Mouse (Mus musculus): Measurements from ENCODE around the gene Bend7. TPM values are rescaled to one million over a fixed set of nuclear protein-coding genes. Genes with fewer than 3 reads are reported as not detected.

Gene Bend7
- polyA plus RNA-seq, 1 experiment from 2014 or later, result 6.3 TPM

- no peak overlapping the region for H3K4me3 ChIP-seq (ENCODE audit: low read depth, low read length)
These were observed 46.4 kb downstream of the Bend7 start for GRCm38 (mm10) chr2:4764071-4764470.

GRCm38 (mm10) chr2:4770376-4770775, 52.7 kb downstream of the Bend7 start:
- no peak for ATAC-seq (ENCODE audit: insufficient number of reproducible peaks, insufficient read depth, low FRiP score, low read depth)
- WGBS, result 89% methylated on average over 2 of the region's 2 CpGs

More at GRCm38 (mm10) chr2:4764071-4764470, 46.4 kb downstream of the Bend7 start:
- H3K36me3 ChIP-seq (ENCODE audit: control insufficient read depth, insufficient read depth, low read length), result no peaks in the 10 kb centered on the region
- no peaks in the 10 kb centered on the region for H3K4me1 ChIP-seq (ENCODE audit: control insufficient read depth, insufficient read depth, low read length)
- ATAC-seq (ENCODE audit: insufficient number of reproducible peaks, insufficient read depth, low FRiP score, low read depth), result no peak
- H3K27ac ChIP-seq (ENCODE audit: low read length), result no peak overlapping the region
- no peaks in the 10 kb centered on the region for H3K9me3 ChIP-seq (ENCODE audit: control insufficient read depth, low read depth, low read length)
- WGBS, result 78% methylated on average over 3 of the region's 3 CpGs
- H3K27me3 ChIP-seq (ENCODE audit: control insufficient read depth, insufficient read depth, low read length), result no peaks in the 10 kb centered on the region
- no peak overlapping the region for H3K9ac ChIP-seq (replicated peaks; ENCODE audit: low read depth, low read length)
- no peak overlapping the region for H3K4me2 ChIP-seq (replicated peaks; ENCODE audit: low read depth, low read length)

GRCm38 (mm10) chr2:4773911-4774310, 56.3 kb downstream of the Bend7 start:
- ATAC-seq (ENCODE audit: insufficient number of reproducible peaks, insufficient read depth, low FRiP score, low read depth), result no peak
- H3K36me3 ChIP-seq (ENCODE audit: control insufficient read depth, insufficient read depth, low read length), result no peaks in the 10 kb centered on the region
- no peak overlapping the region for H3K9ac ChIP-seq (replicated peaks; ENCODE audit: low read depth, low read length)
- no peak overlapping the region for H3K27ac ChIP-seq (ENCODE audit: low read length)
- no peaks in the 10 kb centered on the region for H3K27me3 ChIP-seq (ENCODE audit: control insufficient read depth, insufficient read depth, low read length)
- no peak overlapping the region for H3K4me2 ChIP-seq (replicated peaks; ENCODE audit: low read depth, low read length)
- no peaks in the 10 kb centered on the region for H3K9me3 ChIP-seq (ENCODE audit: control insufficient read depth, low read depth, low read length)
- no peaks in the 10 kb centered on the region for H3K4me1 ChIP-seq (ENCODE audit: control insufficient read depth, insufficient read depth, low read length)
- 93% methylated on average over 6 of the region's 6 CpGs for WGBS
- H3K4me3 ChIP-seq (ENCODE audit: low read depth, low read length), result no peak overlapping the region

More at GRCm38 (mm10) chr2:4770376-4770775, 52.7 kb downstream of the Bend7 start:
- Histone ChIP-seq H3K27me3 (ENCODE audit: control insufficient read depth, insufficient read depth, low read length) (no peaks in the 10 kb centered on the region), H3K4me2 (replicated peaks; ENCODE audit: low read depth, low read length) (no peak overlapping the region), H3K4me3 (ENCODE audit: low read depth, low read length) (no peak overlapping the region), H3K9ac (replicated peaks; ENCODE audit: low read depth, low read length) (no peak overlapping the region), H3K27ac (ENCODE audit: low read length) (no peak overlapping the region), H3K9me3 (ENCODE audit: control insufficient read depth, low read depth, low read length) (no peaks in the 10 kb centered on the region), H3K36me3 (ENCODE audit: control insufficient read depth, insufficient read depth, low read length) (no peaks in the 10 kb centered on the region), H3K4me1 (ENCODE audit: control insufficient read depth, insufficient read depth, low read length) (no peaks in the 10 kb centered on the region)

- no peak overlapping the region for H3K27ac ChIP-seq (ENCODE audit: low read length)
- H3K4me1 ChIP-seq (ENCODE audit: control insufficient read depth, insufficient read depth, low read length), result no peaks in the 10 kb centered on the region
- ATAC-seq (ENCODE audit: insufficient number of reproducible peaks, insufficient read depth, low FRiP score, low read depth), result no peak
- no peaks in the 10 kb centered on the region for H3K36me3 ChIP-seq (ENCODE audit: control insufficient read depth, insufficient read depth, low read length)
- 87% methylated on average over 8 of the region's 8 CpGs for WGBS
- H3K4me3 ChIP-seq (ENCODE audit: low read depth, low read length), result no peak overlapping the region
- H3K9ac ChIP-seq (replicated peaks; ENCODE audit: low read depth, low read length), result no peak overlapping the region
- H3K4me2 ChIP-seq (replicated peaks; ENCODE audit: low read depth, low read length), result no peak overlapping the region
- no peaks in the 10 kb centered on the region for H3K9me3 ChIP-seq (ENCODE audit: control insufficient read depth, low read depth, low read length)
- H3K27me3 ChIP-seq (ENCODE audit: control insufficient read depth, insufficient read depth, low read length), result no peaks in the 10 kb centered on the region
These were observed 59.7 kb downstream of the Bend7 start for GRCm38 (mm10) chr2:4777291-4777690.

- ATAC-seq (ENCODE audit: insufficient number of reproducible peaks, insufficient read depth, low FRiP score, low read depth), result no peak
- WGBS, result 86% methylated on average over 3 of the region's 3 CpGs
- no peak overlapping the region for H3K4me2 ChIP-seq (replicated peaks; ENCODE audit: low read depth, low read length)
- no peak overlapping the region for H3K9ac ChIP-seq (replicated peaks; ENCODE audit: low read depth, low read length)
- no peaks in the 10 kb centered on the region for H3K36me3 ChIP-seq (ENCODE audit: control insufficient read depth, insufficient read depth, low read length)
- H3K9me3 ChIP-seq (ENCODE audit: control insufficient read depth, low read depth, low read length), result no peaks in the 10 kb centered on the region
- H3K4me3 ChIP-seq (ENCODE audit: low read depth, low read length), result no peak overlapping the region
- H3K4me1 ChIP-seq (ENCODE audit: control insufficient read depth, insufficient read depth, low read length), result no peaks in the 10 kb centered on the region
- no peaks in the 10 kb centered on the region for H3K27me3 ChIP-seq (ENCODE audit: control insufficient read depth, insufficient read depth, low read length)
- H3K27ac ChIP-seq (ENCODE audit: low read length), result no peak overlapping the region
These were observed 64.0 kb downstream of the Bend7 start for GRCm38 (mm10) chr2:4781641-4782040.

- no peak for ATAC-seq (ENCODE audit: insufficient number of reproducible peaks, insufficient read depth, low FRiP score, low read depth)
- no peaks in the 10 kb centered on the region for H3K27me3 ChIP-seq (ENCODE audit: control insufficient read depth, insufficient read depth, low read length)
- no peak overlapping the region for H3K9ac ChIP-seq (replicated peaks; ENCODE audit: low read depth, low read length)
- 72% methylated on average over 4 of the region's 4 CpGs for WGBS
- no peaks in the 10 kb centered on the region for H3K9me3 ChIP-seq (ENCODE audit: control insufficient read depth, low read depth, low read length)
- H3K4me2 ChIP-seq (replicated peaks; ENCODE audit: low read depth, low read length), result no peak overlapping the region
- H3K4me3 ChIP-seq (ENCODE audit: low read depth, low read length), result no peak overlapping the region
- no peaks in the 10 kb centered on the region for H3K36me3 ChIP-seq (ENCODE audit: control insufficient read depth, insufficient read depth, low read length)
- no peaks in the 10 kb centered on the region for H3K4me1 ChIP-seq (ENCODE audit: control insufficient read depth, insufficient read depth, low read length)
- no peak overlapping the region for H3K27ac ChIP-seq (ENCODE audit: low read length)
These were observed 64.8 kb downstream of the Bend7 start for GRCm38 (mm10) chr2:4782401-4782800.

- Histone ChIP-seq H3K27ac (ENCODE audit: low read length) (no peak overlapping the region), H3K36me3 (ENCODE audit: control insufficient read depth, insufficient read depth, low read length) (no peaks in the 10 kb centered on the region), H3K9ac (replicated peaks; ENCODE audit: low read depth, low read length) (no peak overlapping the region), H3K4me1 (ENCODE audit: control insufficient read depth, insufficient read depth, low read length) (no peaks in the 10 kb centered on the region), H3K9me3 (ENCODE audit: control insufficient read depth, low read depth, low read length) (no peaks in the 10 kb centered on the region), H3K27me3 (ENCODE audit: control insufficient read depth, insufficient read depth, low read length) (no peaks in the 10 kb centered on the region), H3K4me2 (replicated peaks; ENCODE audit: low read depth, low read length) (no peak overlapping the region), H3K4me3 (ENCODE audit: low read depth, low read length) (no peak overlapping the region)
- no peak for ATAC-seq (ENCODE audit: insufficient number of reproducible peaks, insufficient read depth, low FRiP score, low read depth)
- 76% methylated on average over 11 of the region's 11 CpGs for WGBS
These were observed 65.4 kb downstream of the Bend7 start for GRCm38 (mm10) chr2:4782809-4783641.

GRCm38 (mm10) chr2:4784012-4784411, 66.4 kb downstream of the Bend7 start:
- H3K4me1 ChIP-seq (ENCODE audit: control insufficient read depth, insufficient read depth, low read length), result no peaks in the 10 kb centered on the region
- no peak overlapping the region for H3K4me2 ChIP-seq (replicated peaks; ENCODE audit: low read depth, low read length)
- no peak for ATAC-seq (ENCODE audit: insufficient number of reproducible peaks, insufficient read depth, low FRiP score, low read depth)
- no peaks in the 10 kb centered on the region for H3K36me3 ChIP-seq (ENCODE audit: control insufficient read depth, insufficient read depth, low read length)
- H3K9me3 ChIP-seq (ENCODE audit: control insufficient read depth, low read depth, low read length), result no peaks in the 10 kb centered on the region
- no peaks in the 10 kb centered on the region for H3K27me3 ChIP-seq (ENCODE audit: control insufficient read depth, insufficient read depth, low read length)
- 64% methylated on average over 8 of the region's 8 CpGs for WGBS
- H3K9ac ChIP-seq (replicated peaks; ENCODE audit: low read depth, low read length), result no peak overlapping the region
- H3K4me3 ChIP-seq (ENCODE audit: low read depth, low read length), result no peak overlapping the region
- H3K27ac ChIP-seq (ENCODE audit: low read length), result no peak overlapping the region

- Histone ChIP-seq H3K27ac (ENCODE audit: low read length) (no peak overlapping the region), H3K36me3 (ENCODE audit: control insufficient read depth, insufficient read depth, low read length) (no peaks in the 10 kb centered on the region)
- WGBS, result 87% methylated on average over 6 of the region's 6 CpGs
These were observed 67.4 kb downstream of the Bend7 start for GRCm38 (mm10) chr2:4785016-4785415.

More at GRCm38 (mm10) chr2:4785016-4785415, 67.4 kb downstream of the Bend7 start:
- H3K9ac ChIP-seq (replicated peaks; ENCODE audit: low read depth, low read length), result no peak overlapping the region
- ATAC-seq (ENCODE audit: insufficient number of reproducible peaks, insufficient read depth, low FRiP score, low read depth), result no peak
- no peak overlapping the region for H3K4me3 ChIP-seq (ENCODE audit: low read depth, low read length)
- no peak overlapping the region for H3K4me2 ChIP-seq (replicated peaks; ENCODE audit: low read depth, low read length)
- H3K27me3 ChIP-seq (ENCODE audit: control insufficient read depth, insufficient read depth, low read length), result no peaks in the 10 kb centered on the region
- no peaks in the 10 kb centered on the region for H3K9me3 ChIP-seq (ENCODE audit: control insufficient read depth, low read depth, low read length)
- no peaks in the 10 kb centered on the region for H3K4me1 ChIP-seq (ENCODE audit: control insufficient read depth, insufficient read depth, low read length)

Data from stomach, embryonic 14.5 days (tissue).